Mouse (Mus musculus) megakaryocyte-erythroid progenitor cell, adult 5-6 weeks (primary cell): Measurements from ENCODE around the gene Abcg1. TPM values are rescaled to one million over a fixed set of nuclear protein-coding genes. Genes with fewer than 3 reads are reported as not detected.

Experiments
- ATAC-seq: replicated peaks from 2 replicates; pipeline ENCODE4 v1.8.0; 2016; ENCODE audit warnings: mild to moderate bottlenecking, inconsistent platforms; ENCODE audit not compliant: severe bottlenecking, poor library complexity, low FRiP score, low TSS enrichment
- total RNA-seq, 2 experiments: library from RNA; stranded (forward) in 1 of 2; stranded (reverse) in 1 of 2; fragments of 200-1000, 215-1000 nt in 1 of 2; fragments of >200 nt in 1 of 2; fragmentation: Nextera tagmentation in 1 of 2; gene quantifications; 2 replicates each; pipeline ENCODE4 v1.2.3; 2014 to 2017

Gene Abcg1
- total RNA-seq, 2 experiments from 2014 or later = 5.1 to 5.4 TPM

GRCm38 (mm10) chr17:31116063-31116462 is 58.6 kb downstream of the Abcg1 start:
- ATAC-seq = no peak

GRCm38 (mm10) chr17:31117946-31118345 is 60.5 kb downstream of the Abcg1 start:
- no peak for ATAC-seq

GRCm38 (mm10) chr17:31119429-31119828 is 62.0 kb downstream of the Abcg1 start:
- ATAC-seq = peak; percentile 65; the same call in 1 of the 2 replicates

- peak; percentile 53 for ATAC-seq
These were observed 64.5 kb downstream of the Abcg1 start for GRCm38 (mm10) chr17:31121975-31122374.

- ATAC-seq = no peak
These were observed 68.2 kb downstream of the Abcg1 start for GRCm38 (mm10) chr17:31125548-31126266.

- ATAC-seq = no peak
These were observed 71.3 kb downstream of the Abcg1 start for GRCm38 (mm10) chr17:31128708-31129318.

GRCm38 (mm10) chr17:31129452-31129851 is 72.0 kb downstream of the Abcg1 start, which contains the start of gene Tff3:
Gene Tff3, minus strand, starts transcription at chr17:31129646.
- no peak for ATAC-seq

- ATAC-seq = no peak
These were observed 73.9 kb downstream of the Abcg1 start for GRCm38 (mm10) chr17:31131269-31131821.

GRCm38 (mm10) chr17:31133776-31134175 is 76.3 kb downstream of the Abcg1 start:
- ATAC-seq = no peak

GRCm38 (mm10) chr17:31134913-31135312 is 77.4 kb downstream of the Abcg1 start:
- ATAC-seq = no peak

GRCm38 (mm10) chr17:31136291-31136690 is 78.8 kb downstream of the Abcg1 start:
- no peak for ATAC-seq

GRCm38 (mm10) chr17:31136821-31137220 is 79.3 kb downstream of the Abcg1 start:
- no peak for ATAC-seq

- peak; percentile 85 for ATAC-seq
These were observed 80.9 kb downstream of the Abcg1 start for GRCm38 (mm10) chr17:31138398-31138797.

- ATAC-seq = no peak
These were observed 84.6 kb downstream of the Abcg1 start for GRCm38 (mm10) chr17:31142116-31142515.

GRCm38 (mm10) chr17:31144040-31145037 is 86.9 kb downstream of the Abcg1 start, which contains the start of gene Tff2:
Gene Tff2, minus strand, starts transcription at chr17:31144282.
- no peak for ATAC-seq

GRCm38 (mm10) chr17:31145998-31146397 is 88.5 kb downstream of the Abcg1 start:
- no peak for ATAC-seq

- ATAC-seq = no peak
These were observed 95.0 kb downstream of the Abcg1 start for GRCm38 (mm10) chr17:31152512-31152911.

- ATAC-seq = 0 out of 2 replicates have a peak, but pooled peaks have one; percentile 26
These were observed 95.6 kb downstream of the Abcg1 start for GRCm38 (mm10) chr17:31152966-31153499.

- no peak for ATAC-seq
These were observed 96.3 kb downstream of the Abcg1 start for GRCm38 (mm10) chr17:31153785-31154184.
